Mouse (Mus musculus): Measurements from ENCODE around the gene Cdk15. TPM values are rescaled to one million over a fixed set of nuclear protein-coding genes. Genes with fewer than 3 reads are reported as not detected.

Gene Cdk15
- polyA plus RNA-seq, 1 experiment from 2014 or later = 1.4 TPM

DNA sequence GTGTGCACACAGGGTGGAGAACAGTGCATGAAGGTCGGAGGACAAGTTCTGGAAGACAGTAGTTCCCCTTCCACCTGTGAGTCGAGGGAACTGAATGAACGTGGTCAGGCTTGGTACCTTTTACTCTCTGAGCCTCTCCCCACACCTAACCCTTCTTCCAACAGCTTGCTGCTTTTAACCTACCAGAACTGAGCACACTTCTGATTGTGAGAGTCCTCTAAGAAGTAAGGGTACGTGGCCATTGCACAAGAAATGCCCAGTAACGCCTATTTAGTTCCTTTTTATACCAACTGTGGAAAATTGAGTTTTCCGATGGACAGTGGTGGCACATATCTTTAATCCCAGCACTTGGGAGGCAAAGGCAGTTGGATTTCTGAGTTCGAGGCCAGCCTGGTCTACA is 28.2 kb upstream of the Cdk15 start:
- Histone ChIP-seq H3K9me3 (ENCODE audit: low read length) (no peaks in the 10 kb centered on the region), H3K4me1 (ENCODE audit: insufficient read depth, low read length) (no peaks in the 10 kb centered on the region), H3K4me3 (ENCODE audit: low read length) (no peak overlapping the region), H3K4me2 (replicated peaks; ENCODE audit: low read depth, low read length) (no peak overlapping the region), H3K27me3 (ENCODE audit: insufficient read depth, low read length) (no peaks in the 10 kb centered on the region), H3K27ac (ENCODE audit: low read length) (no peak overlapping the region), H3K36me3 (ENCODE audit: insufficient read depth, low read length) (no peaks in the 10 kb centered on the region), H3K9ac (replicated peaks; ENCODE audit: low read length) (no peak overlapping the region)
- no peak for ATAC-seq (ENCODE audit: low FRiP score, low TSS enrichment)
- WGBS = 89% methylated on average over 7 of the region's 7 CpGs

DNA sequence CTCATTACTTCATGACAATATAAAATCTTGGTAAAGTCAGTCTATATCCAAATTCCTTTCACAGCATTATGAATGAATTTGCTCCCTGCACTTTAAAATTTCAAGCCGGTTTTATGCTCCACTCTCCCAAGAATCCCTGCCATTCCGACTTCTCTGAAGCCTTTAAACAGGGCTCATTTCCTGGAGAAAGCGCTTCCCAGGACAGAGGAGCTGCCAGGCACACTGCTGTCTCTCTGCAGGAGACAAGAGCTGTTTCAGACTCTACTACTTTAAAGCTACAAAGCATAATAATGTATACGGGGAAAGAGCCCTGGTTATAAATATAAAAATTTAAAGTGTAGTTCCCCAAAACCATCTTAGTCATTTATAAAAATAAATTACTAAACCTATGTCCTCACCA is 27.5 kb upstream of the Cdk15 start:
- Histone ChIP-seq H3K36me3 (ENCODE audit: insufficient read depth, low read length) (no peaks in the 10 kb centered on the region), H3K27ac (ENCODE audit: low read length) (no peak overlapping the region), H3K4me1 (ENCODE audit: insufficient read depth, low read length) (no peaks in the 10 kb centered on the region), H3K4me3 (ENCODE audit: low read length) (no peak overlapping the region), H3K9ac (replicated peaks; ENCODE audit: low read length) (no peak overlapping the region), H3K27me3 (ENCODE audit: insufficient read depth, low read length) (no peaks in the 10 kb centered on the region), H3K9me3 (ENCODE audit: low read length) (no peaks in the 10 kb centered on the region), H3K4me2 (replicated peaks; ENCODE audit: low read depth, low read length) (no peak overlapping the region)
- ATAC-seq (ENCODE audit: low FRiP score, low TSS enrichment) = no peak
- 48% methylated on average over 4 of the region's 4 CpGs for WGBS

DNA sequence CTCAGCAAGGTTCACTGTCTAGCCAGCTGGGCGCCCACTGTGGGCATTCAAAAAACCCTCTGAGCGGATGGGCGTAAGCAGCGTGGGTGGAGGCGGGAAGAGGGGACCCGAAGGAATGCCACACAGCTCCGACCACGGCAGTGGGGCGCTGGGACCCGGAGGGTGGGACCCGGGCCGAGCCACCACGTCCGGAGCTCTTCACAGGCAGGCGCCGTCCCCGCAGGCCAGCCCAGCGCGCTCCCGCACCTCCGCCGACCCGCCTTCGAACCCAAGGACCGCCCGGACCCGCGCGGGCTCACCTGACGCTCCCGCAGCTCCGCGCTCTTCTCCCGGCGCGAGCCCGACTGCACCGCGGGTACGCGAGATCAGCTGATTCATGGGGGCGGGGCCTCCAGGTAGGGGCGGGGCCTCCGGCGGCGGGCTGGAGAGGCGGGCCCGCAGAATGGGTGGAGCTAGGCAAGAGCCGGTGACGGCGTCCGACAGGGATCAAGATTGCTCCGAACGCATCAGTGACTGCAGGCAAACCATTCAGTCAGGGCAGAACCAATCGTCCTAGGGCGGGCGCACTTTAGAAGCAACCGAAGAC is 19.8 kb upstream of the Cdk15 start, which contains the start of gene Als2:
Als2 (minus strand) TSS at position 376 of the 586 bp plus-strand sequence.
- Histone ChIP-seq H3K4me2 (replicated peaks; ENCODE audit: low read depth, low read length) (peak within 1 kb of the TSS; percentile 72), H3K9me3 (ENCODE audit: low read length) (peaks cover 3% of the 10 kb centered on the region; the same call in 1 of the 2 replicates), H3K4me1 (ENCODE audit: insufficient read depth, low read length) (0 out of 2 replicates have a peak, but pooled peaks cover 4% of the 10 kb centered on the region), H3K36me3 (ENCODE audit: insufficient read depth, low read length) (no peaks in the 10 kb centered on the region), H3K9ac (replicated peaks; ENCODE audit: low read length) (peak within 1 kb of the TSS; percentile 87), H3K27ac (ENCODE audit: low read length) (peak within 1 kb of the TSS; percentile 72), H3K4me3 (ENCODE audit: low read length) (peak within 1 kb of the TSS; percentile 75), H3K27me3 (ENCODE audit: insufficient read depth, low read length) (no peaks in the 10 kb centered on the region)
- ATAC-seq (ENCODE audit: low FRiP score, low TSS enrichment) = peak; percentile 97
- under 1% methylated on average over 56 of the region's 58 CpGs for WGBS

DNA sequence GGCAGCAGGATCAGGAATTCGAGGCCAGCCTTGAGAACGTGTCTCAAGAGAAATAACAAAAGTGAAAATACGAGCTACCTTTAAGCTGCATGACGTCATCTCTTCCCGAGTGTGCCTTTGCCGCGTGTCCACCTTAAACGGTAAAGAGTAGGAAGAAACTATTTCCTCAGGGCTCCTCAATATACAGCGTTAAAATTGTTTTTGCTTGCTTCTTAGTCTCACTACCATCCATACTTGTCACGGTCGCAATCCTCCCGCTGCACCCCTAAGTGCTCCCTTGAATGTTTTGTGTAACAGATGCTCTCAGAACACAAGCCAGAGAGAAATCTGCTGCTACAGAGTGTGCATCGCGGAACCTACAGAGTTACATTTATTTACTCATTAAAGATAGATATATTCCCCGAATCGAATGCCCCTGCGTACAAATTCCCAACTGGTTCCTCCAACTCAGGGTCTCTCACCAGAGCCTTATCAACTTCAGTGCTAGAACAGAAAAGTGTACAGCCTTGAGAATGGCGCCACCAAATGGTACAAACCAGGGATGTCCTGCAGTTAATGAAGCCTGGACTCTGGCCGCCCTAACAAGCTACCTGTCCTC is 19.0 kb upstream of the Cdk15 start:
- ATAC-seq (ENCODE audit: low FRiP score, low TSS enrichment) = peak; percentile 37; the same call in 1 of the 2 replicates

DNA sequence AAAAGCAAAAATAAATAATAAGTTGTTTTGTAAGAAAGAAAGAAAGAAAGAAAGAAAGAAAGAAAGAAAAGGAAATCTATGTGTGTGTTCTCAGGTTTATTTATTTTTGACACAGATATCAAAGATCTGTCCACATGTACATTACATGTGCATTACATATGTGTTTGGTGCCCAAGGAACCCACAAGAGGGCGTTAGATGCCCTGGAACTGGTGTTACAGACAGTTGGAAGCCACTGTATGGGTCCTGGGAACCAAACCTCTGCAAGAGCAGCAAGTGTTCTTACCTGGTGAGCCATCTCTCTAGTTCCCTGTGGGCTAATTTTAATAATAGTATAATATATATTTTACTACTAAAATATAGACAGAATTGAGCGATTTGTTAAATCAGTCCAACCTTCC is 12.9 kb upstream of the Cdk15 start:
- no peak for ATAC-seq (ENCODE audit: low FRiP score, low TSS enrichment)

More for the DNA sequence above, 19.0 kb upstream of the Cdk15 start:
- Histone ChIP-seq H3K9ac (replicated peaks; ENCODE audit: low read length) (peak overlapping the region; percentile 65), H3K4me2 (replicated peaks; ENCODE audit: low read depth, low read length) (peak overlapping the region; percentile 72), H3K27me3 (ENCODE audit: insufficient read depth, low read length) (no peaks in the 10 kb centered on the region), H3K4me3 (ENCODE audit: low read length) (peak overlapping the region; percentile 75), H3K36me3 (ENCODE audit: insufficient read depth, low read length) (no peaks in the 10 kb centered on the region), H3K4me1 (ENCODE audit: insufficient read depth, low read length) (0 out of 2 replicates have a peak, but pooled peaks cover 4% of the 10 kb centered on the region), H3K27ac (ENCODE audit: low read length) (peak overlapping the region; percentile 72), H3K9me3 (ENCODE audit: low read length) (peaks cover 3% of the 10 kb centered on the region; the same call in 1 of the 2 replicates)
- WGBS = under 1% methylated on average over 19 of the region's 19 CpGs

DNA sequence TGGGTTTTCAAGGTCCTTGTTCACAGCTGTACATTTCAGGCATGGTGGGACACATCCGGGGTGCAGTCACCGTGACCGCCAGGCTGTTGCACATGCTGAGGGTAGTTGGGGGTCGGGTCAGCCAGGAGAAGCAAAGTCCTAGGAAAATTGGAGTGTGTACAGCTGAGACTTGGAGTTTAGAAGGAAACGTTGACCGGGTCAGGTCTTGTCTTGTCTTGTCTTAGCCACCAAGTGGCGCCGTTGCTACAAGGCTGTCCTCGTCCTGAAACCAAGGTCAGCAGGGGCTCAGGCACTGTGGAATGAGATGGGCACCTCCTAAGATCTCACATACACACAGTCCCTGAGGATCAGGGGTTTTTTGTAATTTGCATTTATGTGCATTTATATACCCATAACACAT is 9.1 kb upstream of the Cdk15 start:
- Histone ChIP-seq H3K4me3 (ENCODE audit: low read length) (no peak overlapping the region), H3K36me3 (ENCODE audit: insufficient read depth, low read length) (no peaks in the 10 kb centered on the region), H3K27me3 (ENCODE audit: insufficient read depth, low read length) (no peaks in the 10 kb centered on the region), H3K27ac (ENCODE audit: low read length) (no peak overlapping the region), H3K9me3 (ENCODE audit: low read length) (no peaks in the 10 kb centered on the region), H3K4me1 (ENCODE audit: insufficient read depth, low read length) (peaks cover 4% of the 10 kb centered on the region; the same call in 1 of the 2 replicates), H3K9ac (replicated peaks; ENCODE audit: low read length) (peak overlapping the region; percentile 28; the same call in 1 of the 2 replicates), H3K4me2 (replicated peaks; ENCODE audit: low read depth, low read length) (0 out of 2 replicates have a peak overlapping the region, but pooled peaks have one; percentile 11)
- ATAC-seq (ENCODE audit: low FRiP score, low TSS enrichment) = peak; percentile 67; the same call in 1 of the 2 replicates
- WGBS = 5% methylated on average over 9 of the region's 9 CpGs

More for the DNA sequence above, 12.9 kb upstream of the Cdk15 start:
- 73% methylated on average over 2 of the region's 2 CpGs for WGBS
- no peaks in the 10 kb centered on the region for H3K27me3 ChIP-seq (ENCODE audit: insufficient read depth, low read length)
- no peak overlapping the region for H3K27ac ChIP-seq (ENCODE audit: low read length)
- peaks cover 3% of the 10 kb centered on the region; the same call in 1 of the 2 replicates for H3K9me3 ChIP-seq (ENCODE audit: low read length)
- H3K9ac ChIP-seq (replicated peaks; ENCODE audit: low read length) = no peak overlapping the region
- peaks cover 4% of the 10 kb centered on the region; the same call in 1 of the 2 replicates for H3K4me1 ChIP-seq (ENCODE audit: insufficient read depth, low read length)
- H3K4me2 ChIP-seq (replicated peaks; ENCODE audit: low read depth, low read length) = no peak overlapping the region
- H3K36me3 ChIP-seq (ENCODE audit: insufficient read depth, low read length) = no peaks in the 10 kb centered on the region
- H3K4me3 ChIP-seq (ENCODE audit: low read length) = no peak overlapping the region

DNA sequence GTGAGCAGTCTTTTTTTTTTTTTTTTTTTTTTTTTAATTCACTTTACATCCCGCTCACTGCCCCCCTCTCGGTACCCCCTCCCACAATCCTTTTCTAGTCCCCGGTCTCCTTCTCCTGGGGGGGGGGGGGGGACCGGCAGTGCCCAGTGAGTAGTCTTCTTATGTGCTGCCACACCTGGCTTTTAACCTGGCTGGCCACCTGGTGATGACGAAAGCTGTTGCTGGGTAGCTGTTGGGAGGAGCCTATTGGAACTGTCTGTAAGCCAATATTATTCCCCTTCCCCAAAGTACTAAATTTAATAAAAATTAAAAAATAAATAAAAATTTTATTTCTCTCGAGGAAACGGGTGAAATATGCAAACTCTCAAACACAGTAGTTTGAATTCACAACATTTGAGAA is 3.9 kb upstream of the Cdk15 start:
- Histone ChIP-seq H3K36me3 (ENCODE audit: insufficient read depth, low read length) (no peaks in the 10 kb centered on the region), H3K27me3 (ENCODE audit: insufficient read depth, low read length) (no peaks in the 10 kb centered on the region), H3K27ac (ENCODE audit: low read length) (no peak overlapping the region), H3K9me3 (ENCODE audit: low read length) (no peaks in the 10 kb centered on the region), H3K4me3 (ENCODE audit: low read length) (peak overlapping the region; percentile 32; the same call in 1 of the 2 replicates), H3K9ac (replicated peaks; ENCODE audit: low read length) (no peak overlapping the region), H3K4me1 (ENCODE audit: insufficient read depth, low read length) (peaks cover 18% of the 10 kb centered on the region), H3K4me2 (replicated peaks; ENCODE audit: low read depth, low read length) (peak overlapping the region; percentile 58)
- ATAC-seq (ENCODE audit: low FRiP score, low TSS enrichment) = no peak
- 10% methylated on average over 4 of the region's 7 CpGs for WGBS

DNA sequence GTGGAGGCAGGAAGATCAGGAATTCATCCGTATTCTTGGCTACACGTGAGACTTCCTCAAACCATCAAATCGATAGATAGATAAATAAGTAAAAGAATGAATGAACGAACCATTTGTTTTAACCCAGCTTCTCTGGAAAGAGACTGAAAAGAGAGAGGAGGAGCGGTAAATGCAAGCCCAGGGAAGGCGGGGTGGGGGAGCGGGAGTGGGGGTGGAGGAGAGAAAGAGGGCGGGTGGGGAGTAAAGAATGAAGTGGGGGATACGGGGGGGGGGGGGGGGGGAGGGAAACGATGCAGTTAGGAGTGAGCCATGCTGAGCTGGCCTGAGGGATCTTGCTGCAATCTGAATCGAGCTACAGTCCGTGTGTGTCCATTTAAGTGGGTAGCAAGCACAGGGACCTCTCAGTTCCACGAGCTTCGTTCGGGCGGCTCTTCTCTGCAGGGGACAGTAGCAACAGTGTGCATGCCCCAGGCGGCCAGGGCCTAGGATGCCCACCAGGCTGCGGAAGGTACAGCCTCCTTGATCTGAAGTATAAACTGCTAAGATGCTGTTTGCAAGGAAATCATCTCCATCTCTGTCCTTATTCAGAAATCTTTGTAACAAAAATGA is 3.3 kb upstream of the Cdk15 start:
- peak overlapping the region; percentile 58 for H3K4me2 ChIP-seq (replicated peaks; ENCODE audit: low read depth, low read length)
- no peaks in the 10 kb centered on the region for H3K27me3 ChIP-seq (ENCODE audit: insufficient read depth, low read length)
- no peaks in the 10 kb centered on the region for H3K36me3 ChIP-seq (ENCODE audit: insufficient read depth, low read length)
- no peak overlapping the region for H3K9ac ChIP-seq (replicated peaks; ENCODE audit: low read length)
- 7% methylated on average over 12 of the region's 18 CpGs for WGBS
- H3K27ac ChIP-seq (ENCODE audit: low read length) = no peak overlapping the region
- no peaks in the 10 kb centered on the region for H3K9me3 ChIP-seq (ENCODE audit: low read length)
- H3K4me3 ChIP-seq (ENCODE audit: low read length) = peak overlapping the region; percentile 32
- ATAC-seq (ENCODE audit: low FRiP score, low TSS enrichment) = peak; percentile 44; the same call in 1 of the 2 replicates
- H3K4me1 ChIP-seq (ENCODE audit: insufficient read depth, low read length) = peaks cover 22% of the 10 kb centered on the region

DNA sequence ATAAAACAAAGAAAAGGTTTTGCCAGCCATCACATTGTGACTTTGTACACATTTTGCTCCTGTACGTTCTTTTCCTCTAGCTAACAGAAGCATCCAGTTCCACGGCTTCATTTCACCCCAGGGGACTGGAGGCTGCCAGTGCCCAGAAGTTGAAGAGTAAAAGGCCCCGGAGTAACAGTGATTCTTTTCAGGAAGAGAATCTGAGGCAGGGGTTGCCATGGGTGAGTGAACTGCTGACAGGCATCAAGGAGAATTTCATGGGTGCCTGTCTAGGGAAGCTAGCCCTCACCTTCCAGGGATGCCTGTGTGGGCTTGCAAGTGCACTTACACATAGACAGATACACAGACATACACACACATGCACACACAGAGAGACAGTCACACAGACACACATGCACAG is 1.0 kb downstream of the Cdk15 start:
- Histone ChIP-seq H3K27ac (ENCODE audit: low read length) (no peak overlapping the region), H3K4me1 (ENCODE audit: insufficient read depth, low read length) (peaks cover 22% of the 10 kb centered on the region), H3K4me3 (ENCODE audit: low read length) (no peak overlapping the region), H3K9ac (replicated peaks; ENCODE audit: low read length) (0 out of 2 replicates have a peak overlapping the region, but pooled peaks have one; percentile 7), H3K36me3 (ENCODE audit: insufficient read depth, low read length) (no peaks in the 10 kb centered on the region), H3K9me3 (ENCODE audit: low read length) (no peaks in the 10 kb centered on the region), H3K4me2 (replicated peaks; ENCODE audit: low read depth, low read length) (no peak overlapping the region), H3K27me3 (ENCODE audit: insufficient read depth, low read length) (no peaks in the 10 kb centered on the region)
- ATAC-seq (ENCODE audit: low FRiP score, low TSS enrichment) = no peak
- WGBS = 17% methylated on average over 3 of the region's 3 CpGs

Measured in kidney, embryonic 16.5 days (tissue).